8 mouse cellular contexts compared by ENCODE assay signal in genomic region chr3:37722487-37723060, GRCm38 (mm10). TPM values are rescaled to one million over a fixed set of nuclear protein-coding genes. Genes with fewer than 3 reads are reported as not detected.
DNase-seq lines count a peak whose midpoint lies in the region; ATAC-seq lines count a peak whose summit lies in the region.

No protein-coding gene starts in this region.

- H3K27me3 ChIP-seq in liver, embryonic 15.5 days, result peaks cover 45% of the 10 kb centered on the region
- H3K27me3 ChIP-seq in stomach, embryonic 16.5 days (ENCODE audit: control insufficient read depth, insufficient read depth, low read length), result no peaks in the 10 kb centered on the region

- no peak for ATAC-seq in liver, embryonic 15.5 days (ENCODE audit: insufficient read depth)
- ATAC-seq in stomach, embryonic 16.5 days (ENCODE audit: insufficient read depth, low FRiP score), result no peak

- no peak overlapping the region for H3K4me3 ChIP-seq in liver, embryonic 15.5 days (replicated peaks)
- H3K4me3 ChIP-seq in stomach, embryonic 16.5 days (replicated peaks; ENCODE audit: low read length), result peak overlapping the region; percentile 42

- no peak overlapping the region for H3K9ac ChIP-seq in liver, embryonic 15.5 days
- H3K9ac ChIP-seq in stomach, embryonic 16.5 days (ENCODE audit: low read length), result peak overlapping the region; percentile 67

- peak; percentile 83 for DNase-seq in heart, adult 11 months
- DNase-seq in heart, adult 18-20 months, result no peak
- peak; percentile 39 for DNase-seq in right cerebral cortex, postnatal 25 days
- no peak for DNase-seq in right cerebral cortex, postnatal 14 days
- DNase-seq in c-Kit-positive CD71-positive TER-119-positive erythroid progenitor cells, embryonic 14.5 days (ENCODE audit: low spot score), result no peak
- no peak for DNase-seq in thymus, postnatal 25 days

- H3K9me3 ChIP-seq in liver, embryonic 15.5 days (replicated peaks), result no peaks in the 10 kb centered on the region
- no peaks in the 10 kb centered on the region for H3K9me3 ChIP-seq in stomach, embryonic 16.5 days (replicated peaks; ENCODE audit: control insufficient read depth, low read length)

- H3K36me3 ChIP-seq in liver, embryonic 15.5 days (replicated peaks), result no peaks in the 10 kb centered on the region
- no peaks in the 10 kb centered on the region for H3K36me3 ChIP-seq in stomach, embryonic 16.5 days (ENCODE audit: control insufficient read depth, insufficient read depth, low read length)

- H3K27ac ChIP-seq in liver, embryonic 15.5 days (replicated peaks), result no peak overlapping the region; the same call in 1 of the 2 replicates
- peak overlapping the region; percentile 95 for H3K27ac ChIP-seq in stomach, embryonic 16.5 days (ENCODE audit: low read length)

- 48% methylated on average over 12 of the region's 12 CpGs for WGBS in liver, embryonic 15.5 days (ENCODE audit: insufficient replicate concordance)
- 47% methylated on average over 12 of the region's 12 CpGs for WGBS in stomach, embryonic 16.5 days

- peaks cover 12% of the 10 kb centered on the region for H3K4me1 ChIP-seq in liver, embryonic 15.5 days (replicated peaks)
- peaks cover 21% of the 10 kb centered on the region for H3K4me1 ChIP-seq in stomach, embryonic 16.5 days (ENCODE audit: control insufficient read depth, insufficient read depth, low read length)

- H3K4me2 ChIP-seq in liver, embryonic 15.5 days, result peak overlapping the region; percentile 57
- H3K4me2 ChIP-seq in stomach, embryonic 16.5 days (ENCODE audit: low read depth, low read length), result peak overlapping the region; percentile 58

RNA-seq across cellular contexts. Expression of gene Gm5148, which starts 1.7 kb away (rescaled TPM):
- total RNA-seq in heart, adult 18-20 months (2021), result not detected
- polyA plus RNA-seq in liver, embryonic 15.5 days (2015; fragmentation: Nextera tagmentation; extraction: Ambion mirVana), result 2.2 and 2.6 TPM in 2 replicates
- 5.5 and 6.3 TPM in 2 replicates for polyA plus RNA-seq in stomach, embryonic 16.5 days (2015; fragmentation: Nextera tagmentation; extraction: Ambion mirVana)

Comparison
In these comparisons a context has a peak if more than half of its experiments do, and no peak if none do; other contexts are left out.
1. DNase-seq: peak in heart, adult 11 months (single experiment) and right cerebral cortex, postnatal 25 days (single experiment); none in heart, adult 18-20 months (0 of 2), right cerebral cortex, postnatal 14 days (single experiment), c-Kit-positive CD71-positive TER-119-positive erythroid progenitor cells, embryonic 14.5 days (single experiment) and thymus, postnatal 25 days (single experiment).